Mouse (Mus musculus): ENCODE results near the gene Anapc2.

GRCm38 (mm10) chr2:25266720-25267119, 5.6 kb upstream of the Anapc2 start:
- no peak for TF ChIP-seq GATA1 (IDR thresholded peaks at IDR 0.05; ENCODE audit: borderline replicate concordance, low read length)
- no peak for TF ChIP-seq FLI1 (IDR thresholded peaks at IDR 0.05; ENCODE audit: low read length)
